Mouse (Mus musculus): ENCODE data around the gene Golga4. TPM values are rescaled to one million over a fixed set of nuclear protein-coding genes. Genes with fewer than 3 reads are reported as not detected.

The Golga4 gene
- total and polyA plus RNA-seq, 2 experiments from 2014 or later = 45.3 to 57.6 TPM

DNA sequence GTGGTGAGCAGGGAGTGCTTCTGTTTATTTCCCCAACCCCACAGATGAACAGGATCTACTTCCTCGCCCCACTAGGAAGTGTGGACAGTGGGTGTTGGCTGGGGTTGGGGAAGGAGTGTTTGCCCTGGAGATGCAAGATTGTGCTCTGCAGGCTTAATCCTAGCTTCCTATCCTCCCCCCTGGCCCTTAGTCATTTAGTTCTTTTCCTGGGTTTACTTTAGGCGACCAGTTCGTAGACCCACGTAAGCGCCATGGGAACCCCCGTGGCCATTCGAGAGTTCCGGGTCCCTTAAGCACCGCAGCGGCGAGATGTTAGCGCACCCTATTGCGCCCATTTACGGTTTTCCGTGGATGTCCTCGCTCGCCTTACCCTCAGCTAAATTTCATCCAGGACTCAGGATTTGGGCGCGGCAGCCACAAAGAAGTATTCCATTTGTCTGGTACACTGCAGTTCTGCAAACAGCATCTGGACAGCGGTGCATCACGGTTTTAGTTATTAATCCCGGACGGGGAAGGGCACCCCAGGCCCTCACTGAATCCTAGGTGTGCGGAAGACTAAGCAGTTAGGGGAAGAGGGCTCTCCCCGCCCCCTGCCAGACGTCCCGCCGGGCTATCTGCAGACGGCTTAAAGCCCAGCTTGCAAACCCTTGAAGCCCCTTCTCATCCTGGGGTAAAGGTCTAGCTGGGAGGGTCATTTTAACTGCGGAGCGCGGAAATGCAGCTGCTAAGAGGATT is 19.5 kb upstream of the Golga4 start:
- H3K36me3 ChIP-seq (replicated peaks; ENCODE audit: control insufficient read depth, insufficient read depth, low read length) = no peaks in the 10 kb centered on the region
- ATAC-seq (ENCODE audit: insufficient read depth, low read depth) (no peak), DNase-seq (ENCODE audit: low spot score) (no peak)
- TF ChIP-seq EP300 (IDR thresholded peaks at IDR 0.05; ENCODE audit: low read depth) = no peak
- no peaks in the 10 kb centered on the region for H3K9me3 ChIP-seq (replicated peaks; ENCODE audit: control insufficient read depth, low read length)
- peak overlapping the region; percentile 7; the same call in 1 of the 2 replicates for H3K4me3 ChIP-seq (ENCODE audit: low read depth, low read length)
- peaks cover 74% of the 10 kb centered on the region for H3K27me3 ChIP-seq (ENCODE audit: control insufficient read depth, insufficient read depth, low read length)
- no peak overlapping the region for H3K27ac ChIP-seq (ENCODE audit: low read depth)
- no peak overlapping the region for H3K9ac ChIP-seq (replicated peaks; ENCODE audit: low read depth, low read length)
- peaks cover 18% of the 10 kb centered on the region; the same call in 1 of the 2 replicates for H3K4me1 ChIP-seq (ENCODE audit: control insufficient read depth, insufficient read depth)
- WGBS = 19% methylated on average over 32 of the region's 32 CpGs
- H3K4me2 ChIP-seq (ENCODE audit: low read depth, low read length) = no peak overlapping the region

DNA sequence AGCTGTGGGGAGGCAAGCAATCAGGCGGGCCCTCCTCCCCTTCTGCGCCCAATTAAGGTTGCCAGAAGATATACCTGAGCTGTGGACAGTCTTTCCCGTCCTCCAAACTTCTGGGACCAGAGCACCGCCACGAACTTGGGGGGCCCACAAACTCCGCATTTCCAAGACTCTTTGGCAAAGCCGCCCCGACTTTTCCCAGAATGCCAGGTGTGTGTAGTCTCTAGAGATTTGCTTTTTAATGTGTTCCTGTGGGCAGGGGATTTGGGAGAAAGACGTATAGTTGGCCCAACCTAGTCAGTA is 19.0 kb upstream of the Golga4 start:
- DNase-seq (ENCODE audit: low spot score) = no peak
- H3K27me3 ChIP-seq (ENCODE audit: control insufficient read depth, insufficient read depth, low read length) = peaks cover 69% of the 10 kb centered on the region
- no peaks in the 10 kb centered on the region for H3K9me3 ChIP-seq (replicated peaks; ENCODE audit: control insufficient read depth, low read length)
- no peak overlapping the region for H3K4me2 ChIP-seq (ENCODE audit: low read depth, low read length)
- H3K36me3 ChIP-seq (replicated peaks; ENCODE audit: control insufficient read depth, insufficient read depth, low read length) = no peaks in the 10 kb centered on the region
- no peak overlapping the region for H3K27ac ChIP-seq (ENCODE audit: low read depth)
- no peak overlapping the region for H3K9ac ChIP-seq (replicated peaks; ENCODE audit: low read depth, low read length)
- WGBS = 10% methylated on average over 9 of the region's 9 CpGs
- peak overlapping the region; percentile 7; the same call in 1 of the 2 replicates for H3K4me3 ChIP-seq (ENCODE audit: low read depth, low read length)
- no peak for ATAC-seq (ENCODE audit: insufficient read depth, low read depth)
- H3K4me1 ChIP-seq (ENCODE audit: control insufficient read depth, insufficient read depth) = peaks cover 18% of the 10 kb centered on the region; the same call in 1 of the 2 replicates
- TF ChIP-seq CTCF (IDR thresholded peaks at IDR 0.05; ENCODE audit: low read depth) (no peak), EP300 (IDR thresholded peaks at IDR 0.05; ENCODE audit: low read depth) (no peak)

DNA sequence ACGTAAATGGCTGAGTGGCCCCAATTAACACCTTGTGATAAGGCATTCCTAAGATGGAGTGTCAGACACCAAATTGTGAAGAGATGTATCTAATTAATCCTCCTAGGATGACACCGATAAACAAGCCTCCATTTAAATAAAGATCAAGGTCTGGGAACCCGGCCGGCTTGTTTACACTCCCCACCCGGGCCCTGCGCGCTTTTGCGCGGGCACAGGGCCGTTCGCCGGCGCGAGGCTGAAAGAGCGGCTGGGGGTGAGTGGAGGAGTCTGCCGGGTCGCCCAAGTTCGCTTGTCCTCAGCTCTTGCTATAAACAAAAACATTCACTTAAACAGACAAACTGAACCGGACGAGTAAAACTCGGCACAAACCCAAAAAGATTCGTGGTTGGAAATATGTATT is 18.4 kb upstream of the Golga4 start:
- no peak for DNase-seq (ENCODE audit: low spot score)
- WGBS = 4% methylated on average over 22 of the region's 22 CpGs

DNA sequence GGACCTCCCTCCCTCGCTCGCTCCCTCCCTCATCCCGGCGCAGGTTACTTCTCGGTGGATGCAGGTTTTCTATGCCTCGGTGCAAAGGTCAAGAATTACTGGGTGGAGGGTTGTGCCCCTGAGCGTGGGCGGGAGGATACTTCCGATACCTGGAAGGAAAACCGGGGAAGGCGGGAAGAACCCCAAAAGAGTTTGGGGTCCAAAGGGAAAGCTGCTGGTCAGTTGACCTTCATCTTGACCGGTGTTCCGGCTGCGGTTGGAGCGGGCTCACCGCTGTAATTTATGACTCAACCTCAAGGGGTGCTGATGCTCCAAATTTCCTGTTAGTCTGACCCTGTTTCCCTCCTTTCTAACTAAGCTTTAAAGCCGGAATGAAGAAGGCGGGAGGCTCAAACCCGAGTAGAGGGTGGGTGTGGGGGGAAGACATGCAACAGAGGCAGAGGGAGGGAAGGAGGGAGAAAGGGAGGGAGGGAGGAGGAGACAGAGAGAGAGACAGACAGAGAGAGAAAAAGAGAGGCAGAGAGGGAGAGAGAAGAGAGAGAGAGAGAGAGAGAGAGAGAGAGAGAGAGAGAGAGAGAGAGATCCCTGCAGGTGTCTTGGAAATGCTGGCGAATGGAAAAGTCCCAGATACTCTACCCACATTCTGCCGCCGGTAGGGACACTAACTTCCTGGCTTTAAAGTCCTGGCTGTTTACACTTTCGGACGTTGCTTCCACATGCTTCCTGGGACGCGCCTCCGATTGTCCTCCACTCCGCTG is 17.8 kb upstream of the Golga4 start:
- Histone ChIP-seq H3K36me3 (replicated peaks; ENCODE audit: control insufficient read depth, insufficient read depth, low read length) (no peaks in the 10 kb centered on the region), H3K27me3 (ENCODE audit: control insufficient read depth, insufficient read depth, low read length) (peaks cover 57% of the 10 kb centered on the region), H3K4me2 (ENCODE audit: low read depth, low read length) (peak overlapping the region; percentile 88), H3K27ac (ENCODE audit: low read depth) (no peak overlapping the region), H3K9ac (replicated peaks; ENCODE audit: low read depth, low read length) (0 out of 2 replicates have a peak overlapping the region, but pooled peaks have one; percentile 14), H3K4me1 (ENCODE audit: control insufficient read depth, insufficient read depth) (peaks cover 18% of the 10 kb centered on the region; the same call in 1 of the 2 replicates), H3K4me3 (ENCODE audit: low read depth, low read length) (peak overlapping the region; percentile 46), H3K9me3 (replicated peaks; ENCODE audit: control insufficient read depth, low read length) (no peaks in the 10 kb centered on the region)
- ATAC-seq (ENCODE audit: insufficient read depth, low read depth) = peak; percentile 62; the same call in 1 of the 2 replicates
- DNase-seq (ENCODE audit: low spot score) = peak; percentile 43
- under 1% methylated on average over 28 of the region's 28 CpGs for WGBS
- TF ChIP-seq CTCF (IDR thresholded peaks at IDR 0.05; ENCODE audit: low read depth) = peak; percentile 37
- no peak for TF ChIP-seq EP300 (IDR thresholded peaks at IDR 0.05; ENCODE audit: low read depth)

More for the DNA sequence above, 18.4 kb upstream of the Golga4 start:
- 0 out of 2 replicates have a peak overlapping the region, but pooled peaks have one; percentile 14 for H3K9ac ChIP-seq (replicated peaks; ENCODE audit: low read depth, low read length)
- H3K4me1 ChIP-seq (ENCODE audit: control insufficient read depth, insufficient read depth) = peaks cover 18% of the 10 kb centered on the region; the same call in 1 of the 2 replicates
- TF ChIP-seq EP300 (IDR thresholded peaks at IDR 0.05; ENCODE audit: low read depth) = no peak
- no peak for TF ChIP-seq CTCF (IDR thresholded peaks at IDR 0.05; ENCODE audit: low read depth)
- ATAC-seq (ENCODE audit: insufficient read depth, low read depth) = no peak
- H3K4me3 ChIP-seq (ENCODE audit: low read depth, low read length) = peak overlapping the region; percentile 46
- no peaks in the 10 kb centered on the region for H3K36me3 ChIP-seq (replicated peaks; ENCODE audit: control insufficient read depth, insufficient read depth, low read length)
- no peak overlapping the region for H3K27ac ChIP-seq (ENCODE audit: low read depth)
- peak overlapping the region; percentile 88 for H3K4me2 ChIP-seq (ENCODE audit: low read depth, low read length)
- no peaks in the 10 kb centered on the region for H3K9me3 ChIP-seq (replicated peaks; ENCODE audit: control insufficient read depth, low read length)
- peaks cover 64% of the 10 kb centered on the region for H3K27me3 ChIP-seq (ENCODE audit: control insufficient read depth, insufficient read depth, low read length)

DNA sequence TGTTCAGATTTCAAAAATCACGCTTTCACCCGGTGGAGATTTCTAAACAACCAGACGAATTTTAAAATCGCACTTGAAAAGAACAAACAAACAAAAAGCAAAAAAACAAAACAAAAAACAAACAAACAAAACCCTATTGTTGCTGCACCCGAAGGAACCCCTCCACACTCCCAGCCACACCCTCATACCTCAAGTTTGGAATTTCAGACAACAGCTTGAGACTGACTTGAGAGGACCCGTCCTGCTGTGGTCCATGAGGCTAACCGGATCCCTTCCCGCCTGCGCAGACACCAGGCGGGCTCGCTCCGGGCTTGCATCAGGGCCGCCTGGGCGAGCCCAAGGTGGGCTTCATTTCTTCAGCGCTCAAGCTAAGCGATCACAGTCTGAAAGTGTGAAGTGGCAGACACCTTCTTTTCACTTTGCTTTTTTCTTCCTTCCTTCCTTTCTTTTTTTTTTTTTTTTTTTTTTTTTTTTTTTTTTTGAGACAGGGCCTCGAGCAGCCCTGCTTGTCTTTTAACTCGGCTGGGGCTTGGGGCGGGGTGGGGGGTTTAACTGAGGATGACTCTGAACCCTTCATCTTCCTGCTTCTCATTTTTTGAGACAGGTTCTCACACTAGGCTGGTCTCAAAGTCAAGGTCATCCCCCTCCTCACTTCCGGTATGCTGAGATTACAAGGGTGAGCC is 17.0 kb upstream of the Golga4 start:
- Histone ChIP-seq H3K9me3 (replicated peaks; ENCODE audit: control insufficient read depth, low read length) (no peaks in the 10 kb centered on the region; the same call in 1 of the 2 replicates), H3K27ac (ENCODE audit: low read depth) (no peak overlapping the region), H3K36me3 (replicated peaks; ENCODE audit: control insufficient read depth, insufficient read depth, low read length) (no peaks in the 10 kb centered on the region), H3K4me1 (ENCODE audit: control insufficient read depth, insufficient read depth) (peaks cover 18% of the 10 kb centered on the region; the same call in 1 of the 2 replicates), H3K4me3 (ENCODE audit: low read depth, low read length) (peak overlapping the region; percentile 46), H3K9ac (replicated peaks; ENCODE audit: low read depth, low read length) (no peak overlapping the region), H3K27me3 (ENCODE audit: control insufficient read depth, insufficient read depth, low read length) (peaks cover 50% of the 10 kb centered on the region), H3K4me2 (ENCODE audit: low read depth, low read length) (peak overlapping the region; percentile 88)
- no peak for DNase-seq (ENCODE audit: low spot score)
- ATAC-seq (ENCODE audit: insufficient read depth, low read depth) = 0 out of 2 replicates have a peak, but pooled peaks have one; percentile 6
- WGBS = 2% methylated on average over 20 of the region's 20 CpGs
- no peak for TF ChIP-seq EP300 (IDR thresholded peaks at IDR 0.05; ENCODE audit: low read depth)

All from heart, postnatal 0 days (tissue).